Mouse (Mus musculus): Measurements from ENCODE around the gene Gm49392.
"Not testable (repeated sequence)": the region's sequence is repeated elsewhere in the genome, so short reads cannot be mapped to it uniquely, and the experiment has no call there.

DNA sequence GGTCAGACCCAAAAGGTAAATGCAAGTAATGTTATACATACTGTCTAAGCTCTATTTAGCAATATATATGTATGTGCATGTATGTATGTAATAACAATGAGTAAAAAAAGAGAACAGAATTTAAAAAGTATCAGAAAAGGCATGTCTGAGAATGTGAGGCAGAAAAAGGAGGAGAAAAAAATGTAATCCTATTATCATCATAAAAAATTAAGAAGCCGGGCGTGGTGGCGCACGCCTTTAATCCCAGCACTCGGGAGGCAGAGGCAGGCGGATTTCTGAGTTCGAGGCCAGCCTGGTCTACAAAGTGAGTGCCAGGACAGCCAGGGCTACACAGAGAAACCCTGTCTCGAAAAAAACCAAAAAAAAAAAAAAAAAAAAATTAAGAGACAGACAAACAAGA lies at the start of gene Gm49392:
- TF ChIP-seq POLR2A, CTCF (IDR thresholded peaks at IDR 0.05; ENCODE audit: extremely low read depth, insufficient read depth, low read length): not testable (repeated sequence)
